Mouse (Mus musculus): Measurements from ENCODE around the gene Grcc10.

Grcc10 gene

GRCm38 (mm10) chr6:124740888-124741761 is at the start of gene Grcc10:
Gene Grcc10 (minus strand): TSS chr6:124741374.
- peak; percentile 85 to 94 for DNase-seq

GRCm38 (mm10) chr6:124790121-124790520 is 48.9 kb upstream of the Grcc10 start:
- no peak for DNase-seq

GRCm38 (mm10) chr6:124789519-124789918 is 48.3 kb upstream of the Grcc10 start:
- DNase-seq, result peak in 1 of 2 experiments; percentile 43

GRCm38 (mm10) chr6:124787722-124788121 is 46.5 kb upstream of the Grcc10 start:
- no peak for DNase-seq

DNA sequence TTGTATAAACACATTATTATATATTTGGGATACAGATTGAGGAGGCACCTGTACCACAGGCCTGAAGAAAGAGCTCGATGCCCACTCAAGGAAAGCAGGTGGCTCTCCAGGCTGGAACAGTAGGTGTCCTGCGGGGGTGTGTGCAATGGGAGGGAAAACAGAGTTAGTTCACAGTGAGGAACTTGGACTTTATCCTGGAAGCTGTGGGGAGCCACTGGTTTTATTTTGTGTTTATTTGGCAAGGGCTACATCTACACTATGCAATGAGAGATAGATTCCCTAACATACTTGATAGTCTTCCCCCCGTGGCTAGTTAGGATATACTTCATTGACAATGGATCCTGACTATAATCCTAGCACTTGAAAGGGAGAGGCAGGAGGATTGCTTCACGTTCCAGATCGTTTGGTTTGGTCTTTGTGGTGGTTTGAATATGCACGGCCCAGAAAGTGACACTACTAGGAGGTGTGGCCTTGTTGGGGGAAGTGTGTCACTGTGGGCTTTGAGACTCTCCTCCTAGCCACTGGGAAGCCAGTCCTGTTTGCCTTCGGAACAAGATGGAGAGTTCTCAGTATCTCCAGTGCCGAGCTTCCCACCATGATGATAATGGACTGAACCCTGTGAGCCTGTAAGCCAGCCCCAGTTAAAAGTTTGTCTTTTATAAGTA is 45.7 kb upstream of the Grcc10 start:
- peak; percentile 39 to 70 for DNase-seq

DNA sequence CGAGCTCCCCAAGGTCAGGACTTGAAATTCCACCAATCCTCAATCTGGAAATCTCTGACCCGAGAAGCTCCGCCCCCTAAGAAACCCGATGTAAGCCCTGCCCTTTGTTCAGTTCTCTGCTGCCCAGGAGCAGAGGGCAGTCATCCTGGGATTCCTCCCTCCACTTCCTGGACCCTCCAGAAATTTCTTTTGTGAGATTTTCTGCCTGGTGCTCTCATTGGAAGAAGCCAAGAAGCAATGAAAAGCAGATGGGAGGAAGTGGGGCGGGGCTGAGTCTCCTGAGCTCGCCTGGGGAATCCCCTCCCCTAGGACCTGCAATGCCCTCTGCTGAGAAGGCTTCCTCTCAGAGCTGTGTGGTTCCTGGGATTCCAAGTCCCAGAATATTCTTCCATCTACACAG is 41.3 kb upstream of the Grcc10 start:
- DNase-seq, result peak; percentile 56 to 65

DNA sequence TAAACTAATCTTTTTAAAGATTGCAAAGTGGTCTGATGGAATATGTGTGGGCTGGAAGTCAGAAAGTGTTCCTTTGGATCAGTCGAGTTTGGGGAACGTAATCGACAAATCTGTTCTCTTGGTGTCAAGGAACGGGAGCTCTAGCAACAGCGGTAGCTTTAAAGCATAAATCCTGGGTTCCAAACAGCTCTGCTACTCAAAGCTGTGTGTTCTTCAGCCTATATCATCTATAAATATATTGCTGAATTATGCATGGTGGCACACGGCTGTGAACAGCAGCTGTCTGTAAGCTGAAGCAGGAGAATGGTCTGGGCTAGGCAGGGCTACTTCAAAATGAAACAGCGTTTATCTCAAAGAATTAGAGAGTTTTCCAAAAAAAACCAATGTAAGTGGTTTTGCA is 39.7 kb upstream of the Grcc10 start:
- no peak for DNase-seq

DNA sequence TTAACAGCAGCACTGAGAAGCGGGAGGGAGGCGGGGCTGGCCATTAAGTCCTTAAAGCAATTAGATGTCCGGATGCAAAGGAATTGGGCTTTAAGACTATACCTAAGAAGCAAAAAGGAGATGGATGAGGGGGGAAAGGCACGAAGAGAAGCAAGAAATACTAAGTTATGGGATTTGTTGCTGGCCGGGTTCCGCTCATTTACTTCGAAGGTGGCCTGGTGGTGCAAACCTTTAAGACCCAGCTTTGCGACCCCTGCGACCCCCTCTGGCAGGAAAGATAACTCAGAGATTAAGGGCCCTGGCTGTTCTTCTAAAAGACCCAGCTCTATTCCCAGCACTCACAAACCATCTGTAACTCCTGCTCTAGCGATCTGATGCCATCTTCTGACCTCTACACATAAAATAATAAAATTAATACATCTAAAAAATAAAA is 38.8 kb upstream of the Grcc10 start:
- DNase-seq, result peak; percentile 53 to 59

DNA sequence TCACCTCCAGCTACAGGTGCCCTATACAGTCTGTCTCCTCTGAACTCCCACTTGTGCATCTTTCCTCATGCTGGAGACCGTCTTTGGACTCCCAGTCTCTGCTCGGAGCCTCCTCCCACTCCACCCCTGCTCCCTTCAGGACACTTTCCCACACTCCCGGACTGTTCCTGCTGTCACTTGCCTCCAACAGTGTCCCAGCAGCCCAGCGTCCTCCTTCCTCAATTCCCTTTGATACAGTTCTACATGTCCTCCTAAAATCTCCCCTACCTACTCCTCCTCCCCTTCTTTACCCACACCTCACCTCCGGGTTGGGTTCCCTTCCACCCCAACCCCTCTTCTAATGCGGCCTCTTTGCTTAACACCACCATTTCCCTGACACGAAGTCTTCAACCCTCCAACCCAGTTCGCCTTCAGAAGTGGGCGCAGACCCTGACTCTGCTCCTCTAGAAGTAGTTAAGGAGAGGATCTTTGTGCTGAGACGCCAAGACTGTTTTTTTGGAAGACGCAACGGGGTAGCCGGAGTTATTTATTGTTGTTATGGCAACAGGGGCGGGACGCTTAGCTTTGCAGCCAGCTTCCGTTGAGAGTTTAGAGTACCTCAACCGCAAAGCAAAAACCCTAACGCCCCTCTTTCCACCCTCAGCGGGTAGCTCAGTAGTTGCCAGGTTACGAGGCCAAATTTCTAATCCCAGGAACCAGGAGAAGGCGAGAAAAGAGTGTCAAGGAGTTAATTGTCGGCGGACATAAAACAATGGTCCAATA is 38.2 kb upstream of the Grcc10 start, which contains the start of gene Lrrc23:
TSS of gene Lrrc23 (minus strand) at position 506 of the 762 bp plus-strand sequence.
- DNase-seq, result peak; percentile 52 to 57

GRCm38 (mm10) chr6:124770511-124770910 is 29.3 kb upstream of the Grcc10 start:
- DNase-seq, result no peak

GRCm38 (mm10) chr6:124770013-124770412 is 28.8 kb upstream of the Grcc10 start:
- DNase-seq, result no peak

DNA sequence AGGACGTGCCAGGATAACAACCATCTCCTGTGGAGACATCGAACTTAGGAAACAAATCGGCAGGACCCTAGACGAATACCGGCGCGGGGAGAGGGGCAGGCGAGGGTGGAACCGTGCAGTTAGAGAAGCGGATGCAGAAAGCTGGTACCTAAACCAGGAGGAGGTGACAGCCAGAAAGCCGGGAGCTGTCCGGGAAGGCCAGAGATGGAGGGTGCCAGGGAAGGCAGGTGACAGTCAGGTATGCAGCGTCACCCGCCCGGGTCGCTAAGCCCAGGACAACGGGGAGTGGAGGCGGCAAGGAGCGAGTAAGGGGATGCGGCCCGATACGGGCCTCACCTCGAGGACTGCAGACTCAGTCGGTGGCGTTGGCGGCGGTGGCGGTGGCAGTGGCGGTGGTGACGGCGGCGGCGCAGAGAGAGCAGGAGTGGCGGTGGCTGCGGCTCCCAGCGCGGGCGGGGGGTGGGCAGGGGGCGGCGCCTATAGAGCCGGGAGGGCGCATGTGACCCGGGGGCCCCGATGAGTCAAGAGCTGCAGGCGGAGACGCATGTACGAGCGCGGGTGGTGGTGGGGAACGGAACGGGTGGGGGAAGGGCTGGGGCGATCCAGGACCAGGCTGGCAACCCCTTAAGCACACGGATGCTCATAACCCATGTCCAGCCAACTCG is 28.1 kb upstream of the Grcc10 start, which contains the start of gene Eno2:
TSS of gene Eno2 (minus strand) at position 573 of the 665 bp plus-strand sequence.
- DNase-seq, result peak; percentile 31 to 62

- DNase-seq, result no peak
Observed at GRCm38 (mm10) chr6:124768704-124769044, 27.5 kb upstream of the Grcc10 start.

DNA sequence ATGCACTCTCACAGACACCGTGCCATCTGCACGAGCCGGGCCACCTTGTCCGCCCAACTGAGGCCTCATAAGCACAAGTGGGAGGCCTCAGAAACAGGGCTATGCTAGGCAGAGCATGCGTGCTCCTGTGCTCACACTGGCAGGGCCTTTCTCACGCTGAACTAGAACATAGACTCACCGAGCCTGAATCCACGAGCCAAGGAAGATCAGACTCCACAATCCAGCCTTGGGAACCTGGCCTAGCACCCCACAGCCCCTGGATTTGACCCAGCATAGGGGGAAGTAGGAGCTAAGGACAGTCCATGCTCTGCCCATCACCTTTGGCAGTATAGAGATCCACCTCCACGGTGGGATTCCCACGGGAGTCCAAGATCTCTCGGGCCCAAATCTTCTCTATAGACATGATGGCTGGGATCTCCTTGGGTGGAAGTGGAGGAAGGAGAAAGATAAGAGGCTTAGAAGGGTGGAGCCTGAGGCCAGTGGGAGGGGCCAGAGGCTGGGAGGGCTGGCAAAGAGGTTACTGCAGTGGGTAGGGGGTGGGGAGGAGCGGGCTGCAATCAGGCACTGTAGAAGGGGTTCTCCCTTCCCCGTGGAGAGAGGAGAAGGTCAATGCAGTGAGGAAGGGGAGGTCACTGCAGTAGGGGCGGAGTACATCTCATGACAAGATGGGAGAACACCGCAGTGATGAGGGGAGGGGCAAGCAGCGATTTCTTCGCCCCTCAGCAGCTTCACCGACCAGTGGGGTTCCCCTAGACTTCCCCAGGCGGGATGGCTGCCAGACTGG is 26.9 kb upstream of the Grcc10 start:
- DNase-seq, result no peak

DNA sequence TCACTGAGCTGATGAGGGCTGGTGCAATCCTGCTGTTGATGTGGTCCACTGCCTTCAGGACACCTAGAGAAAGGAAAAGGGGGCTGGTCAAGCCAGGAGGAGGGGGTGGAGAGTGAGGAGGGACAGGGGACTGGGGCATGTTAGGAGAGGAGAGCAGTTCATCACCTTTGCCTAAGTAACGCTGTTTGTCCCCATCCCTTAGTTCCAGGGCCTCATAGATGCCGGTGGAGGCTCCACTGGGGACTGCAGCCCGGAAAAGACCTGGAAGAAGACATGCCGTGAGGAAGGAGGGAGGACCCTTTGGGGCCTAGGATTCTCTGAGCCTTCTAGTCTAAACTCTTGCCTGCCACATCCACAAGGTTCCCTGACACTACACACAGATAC is 26.4 kb upstream of the Grcc10 start:
- no peak for DNase-seq

DNA sequence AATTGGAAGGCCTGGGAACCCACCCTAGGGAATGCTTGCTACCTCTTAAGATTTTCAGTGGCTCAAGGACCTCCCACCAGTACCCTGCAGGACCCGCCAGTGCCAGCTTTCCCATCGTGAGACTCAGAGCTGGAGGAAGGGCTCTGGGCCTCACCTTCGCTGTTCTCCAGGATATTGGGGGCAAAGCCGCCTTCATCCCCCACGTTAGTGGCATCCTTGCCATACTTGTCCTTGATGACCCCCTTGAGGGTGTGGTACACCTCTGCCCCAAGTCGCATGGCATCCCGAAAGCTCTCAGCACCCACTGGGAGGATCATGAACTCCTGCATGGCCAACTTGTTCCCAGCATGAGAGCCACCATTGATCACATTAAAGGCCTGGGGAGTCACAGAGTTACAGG is 24.8 kb upstream of the Grcc10 start:
- DNase-seq, result no peak

GRCm38 (mm10) chr6:124759259-124759658 is 18.1 kb upstream of the Grcc10 start:
- DNase-seq, result peak; percentile 93 to 95

DNA sequence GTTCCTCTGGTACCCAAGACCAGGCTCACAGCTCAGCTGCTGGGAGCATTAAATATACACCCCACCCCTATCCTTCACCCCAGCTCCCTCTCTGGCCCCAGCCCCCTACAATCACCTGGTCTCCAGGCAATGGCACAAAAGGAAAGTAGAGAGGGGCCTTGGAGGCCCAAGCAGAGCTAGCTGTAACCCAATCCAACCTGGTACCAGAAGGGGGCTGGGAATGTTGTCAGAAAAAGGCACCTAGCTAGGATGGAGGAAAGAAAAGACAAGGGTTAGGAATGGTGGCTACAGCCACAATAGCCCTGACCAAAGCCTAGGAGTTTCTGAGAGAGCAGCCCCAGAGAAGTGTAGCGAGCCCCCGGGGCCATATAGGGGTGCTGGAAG is 17.7 kb upstream of the Grcc10 start:
- DNase-seq, result no peak

DNA sequence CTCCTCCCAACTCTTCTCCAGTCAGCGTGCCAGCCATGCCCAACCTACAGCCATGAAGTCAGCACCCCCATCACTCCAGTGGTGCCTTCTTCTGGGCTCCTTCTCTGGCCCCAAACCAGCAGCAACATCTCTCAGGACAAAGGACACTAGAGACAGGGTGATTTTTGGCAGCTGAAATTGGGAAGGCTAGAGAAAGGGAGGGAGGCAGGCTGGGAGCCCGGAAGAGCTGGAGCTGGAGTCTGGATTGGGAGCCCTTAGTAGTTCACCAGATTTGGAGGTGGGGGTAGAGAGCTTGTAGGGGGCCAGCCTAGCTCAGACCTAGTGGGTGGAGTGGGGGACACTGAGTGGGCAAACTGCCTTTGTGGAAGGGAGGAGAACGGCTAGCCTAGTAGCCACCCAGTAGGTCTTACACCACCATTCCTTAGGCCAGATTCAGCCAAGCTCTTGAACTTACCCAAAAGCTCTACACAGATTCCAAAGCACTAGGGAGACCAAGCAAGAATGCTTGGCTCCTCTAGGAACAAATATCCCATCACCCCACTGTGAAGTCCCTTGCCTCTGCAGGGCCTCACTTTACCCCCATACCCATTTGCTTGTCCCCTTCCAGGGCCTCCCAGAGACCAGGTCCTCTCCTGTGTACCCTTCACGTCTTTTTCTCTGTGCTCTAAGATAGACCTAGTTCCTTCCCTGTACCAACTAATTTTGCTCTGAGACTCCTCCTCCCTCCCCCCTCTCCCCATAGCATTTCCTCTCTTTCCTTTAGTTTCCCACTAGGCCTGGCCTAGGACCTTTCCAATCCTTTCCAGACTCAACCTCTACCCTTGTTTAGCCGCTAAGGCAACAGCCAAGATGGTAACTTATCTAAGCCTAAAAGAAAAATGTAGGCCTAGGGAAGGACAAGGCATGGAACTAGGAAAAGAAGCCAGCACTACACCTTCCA is 17.0 kb upstream of the Grcc10 start:
- peak; percentile 53 to 68 for DNase-seq

GRCm38 (mm10) chr6:124757351-124757880 is 16.2 kb upstream of the Grcc10 start:
- DNase-seq, result no peak

All from kidney, postnatal 25 days (tissue).